Mouse (Mus musculus) limb, embryonic 13.5 days (tissue): Measurements from ENCODE around the gene Myl12a. TPM values are rescaled to one million over a fixed set of nuclear protein-coding genes. Genes with fewer than 3 reads are reported as not detected.

Source experiments
- ATAC-seq: fragments of 200-750 bp; cut with Nextera tagmentation; 2 replicates; pipeline ENCODE4 v1.8.0; 2017; ENCODE audit warnings: low read depth, moderate number of reproducible peaks, moderate TSS enrichment; ENCODE audit not compliant: low FRiP score
- H3K27ac ChIP-seq: fragments of 300-500 bp; sonication (generic); 2 replicates; pipeline ENCODE4 v1.5.1; 2015; ENCODE audit warnings: inconsistent platforms, mild to moderate bottlenecking, moderate library complexity
- H3K27me3 ChIP-seq: fragments of 300-500 bp; sonication (generic); 2 replicates; pipeline ENCODE4 v1.6.1; 2015; ENCODE audit warnings: mild to moderate bottlenecking, inconsistent platforms
- H3K36me3 ChIP-seq: fragments of 300-500 bp; sonication (generic); 2 replicates; pipeline ENCODE4 v1.6.1; 2015; ENCODE audit warnings: inconsistent platforms, mild to moderate bottlenecking, moderate library complexity
- H3K4me1 ChIP-seq: fragments of 300-500 bp; sonication (generic); 2 replicates; pipeline ENCODE4 v1.6.1; 2015; ENCODE audit warnings: inconsistent platforms
- H3K4me2 ChIP-seq: fragments of 300-500 bp; sonication (generic); replicated peaks from 2 replicates; pipeline ENCODE4 v1.6.1; 2015; ENCODE audit warnings: inconsistent platforms, mild to moderate bottlenecking, moderate library complexity
- H3K4me3 ChIP-seq: fragments of 300-500 bp; sonication (generic); 2 replicates; pipeline ENCODE4 v1.5.1; 2015; ENCODE audit warnings: moderate library complexity, mild to moderate bottlenecking, inconsistent platforms
- H3K9ac ChIP-seq: fragments of 300-500 bp; sonication (generic); 2 replicates; pipeline ENCODE4 v1.6.1; 2015; ENCODE audit warnings: mild to moderate bottlenecking, inconsistent platforms
- H3K9me3 ChIP-seq: fragments of 300-500 bp; sonication (generic); 2 replicates; pipeline ENCODE4 v1.6.1; 2016; ENCODE audit warnings: inconsistent platforms
- WGBS: fragments of 180-500 bp; shearing (Covaris S2); methylation state at CpG from one replicate; pipeline ENCODE4 v1.1.7; 2015; 5-methylcytosine and 5-hydroxymethylcytosine counted together
- polyA plus RNA-seq: library from polyadenylated mRNA; unstranded; fragments of >200 nt; fragmentation: Nextera tagmentation; extraction: Ambion mirVana; gene quantifications from 2 replicates; pipeline ENCODE4 v1.2.1, GENCODE M21; 2015

Gene Myl12a
- 700 and 703 TPM in 2 replicates for polyA plus RNA-seq

DNA sequence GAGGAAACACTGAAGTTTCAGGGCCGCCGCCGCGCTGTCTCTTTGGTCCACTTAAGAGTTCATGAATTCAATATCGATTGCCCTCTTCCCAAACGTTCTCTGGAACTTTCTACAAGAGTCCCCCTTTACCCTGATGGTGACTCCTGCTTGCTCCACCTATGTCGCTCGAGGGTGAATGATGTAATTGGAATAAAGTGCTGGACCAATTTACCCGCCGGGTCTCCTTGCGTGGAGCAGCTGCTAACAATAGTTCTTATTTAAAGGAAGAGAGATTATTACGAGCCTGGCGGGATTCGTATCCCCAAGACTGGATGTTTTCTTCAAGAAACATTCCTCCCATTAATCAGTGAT, at the start of gene Myl12a:
Gene Myl12a (minus strand): TSS at position 135 of the 351 bp plus-strand sequence.
- peaks cover 43% of the 10 kb centered on the region for H3K4me1 ChIP-seq
- H3K27ac ChIP-seq, result peak within 1 kb of the TSS; percentile 100
- H3K9me3 ChIP-seq, result no peaks in the 10 kb centered on the region
- ATAC-seq, result peak; percentile 41
- no peaks in the 10 kb centered on the region for H3K27me3 ChIP-seq
- no peaks in the 10 kb centered on the region for H3K36me3 ChIP-seq
- H3K4me3 ChIP-seq, result peak within 1 kb of the TSS; percentile 86
- WGBS, result 3% methylated on average over 14 of the region's 14 CpGs
- H3K9ac ChIP-seq, result peak within 1 kb of the TSS; percentile 96
- H3K4me2 ChIP-seq, result peak within 1 kb of the TSS; percentile 65

DNA sequence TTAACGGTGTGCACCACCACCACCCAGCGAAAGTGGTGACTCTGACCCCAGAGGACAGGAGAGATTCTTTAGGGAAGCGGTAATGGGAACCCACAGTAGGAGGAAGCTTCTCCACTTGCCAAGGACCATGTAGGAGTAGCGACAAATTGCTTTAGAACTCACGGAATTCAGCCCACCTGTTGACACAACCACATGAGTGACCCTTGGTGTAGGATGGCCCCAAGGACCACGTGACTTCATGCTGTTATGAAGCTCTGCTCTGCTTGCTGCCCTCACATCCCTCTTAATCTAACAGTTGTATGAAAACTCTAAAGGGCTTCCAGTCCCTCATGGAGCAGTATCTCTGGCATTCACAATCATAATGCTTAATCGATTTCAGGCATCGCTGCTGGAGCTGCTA, 46.6 kb upstream of the Myl12a start:
- Histone ChIP-seq H3K27me3 (no peaks in the 10 kb centered on the region), H3K27ac (no peak overlapping the region), H3K9me3 (no peaks in the 10 kb centered on the region), H3K36me3 (no peaks in the 10 kb centered on the region), H3K4me1 (no peaks in the 10 kb centered on the region), H3K9ac (no peak overlapping the region), H3K4me3 (no peak overlapping the region), H3K4me2 (no peak overlapping the region)
- 87% methylated on average over 8 of the region's 8 CpGs for WGBS
- ATAC-seq, result no peak

DNA sequence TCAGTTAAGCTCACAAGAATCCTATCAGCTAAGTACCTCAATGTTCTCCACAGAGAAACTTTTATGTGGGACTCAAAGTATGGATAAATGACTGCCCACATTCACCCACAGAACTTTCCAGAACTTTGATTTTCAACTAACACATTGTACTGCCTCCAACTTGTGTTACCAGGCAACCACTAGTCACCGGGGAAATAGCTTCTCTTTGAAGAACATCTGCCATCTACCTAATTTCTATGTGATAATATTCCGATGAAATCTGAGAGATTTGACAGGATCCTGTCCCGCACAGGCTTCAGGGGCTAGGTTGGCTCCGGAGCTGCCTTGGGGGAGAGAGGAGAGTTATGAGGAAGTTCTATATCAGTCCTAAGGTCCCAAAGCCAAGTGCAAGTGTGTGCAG, 44.2 kb upstream of the Myl12a start:
- Histone ChIP-seq H3K27ac (no peak overlapping the region), H3K9ac (no peak overlapping the region), H3K4me2 (no peak overlapping the region), H3K27me3 (no peaks in the 10 kb centered on the region), H3K36me3 (no peaks in the 10 kb centered on the region), H3K4me1 (no peaks in the 10 kb centered on the region), H3K4me3 (no peak overlapping the region), H3K9me3 (no peaks in the 10 kb centered on the region)
- no peak for ATAC-seq
- WGBS, result 80% methylated on average over 4 of the region's 4 CpGs

DNA sequence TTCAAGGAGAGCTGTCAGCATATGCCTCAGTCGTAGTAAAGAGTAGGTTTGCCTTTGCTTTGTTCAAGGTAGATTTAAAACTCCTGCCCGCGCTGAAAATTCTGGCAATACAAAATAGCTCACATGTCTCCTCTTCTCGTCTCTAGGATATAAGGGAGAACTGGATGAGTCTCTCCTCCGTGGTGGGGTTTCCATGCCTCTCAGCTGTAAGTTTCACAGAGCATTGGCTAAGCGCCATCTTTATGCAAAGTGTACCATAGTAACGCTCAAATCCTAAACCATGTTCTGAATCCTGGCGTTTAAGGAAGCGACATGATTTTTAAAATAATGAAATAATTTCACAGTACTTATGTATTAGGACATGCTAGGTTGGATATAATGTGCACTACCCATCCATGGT, 42.9 kb upstream of the Myl12a start:
- Histone ChIP-seq H3K36me3 (no peaks in the 10 kb centered on the region), H3K9ac (no peak overlapping the region), H3K9me3 (no peaks in the 10 kb centered on the region), H3K27ac (no peak overlapping the region), H3K27me3 (no peaks in the 10 kb centered on the region), H3K4me2 (no peak overlapping the region), H3K4me3 (no peak overlapping the region), H3K4me1 (peaks cover 2% of the 10 kb centered on the region)
- no peak for ATAC-seq
- 79% methylated on average over 9 of the region's 9 CpGs for WGBS

DNA sequence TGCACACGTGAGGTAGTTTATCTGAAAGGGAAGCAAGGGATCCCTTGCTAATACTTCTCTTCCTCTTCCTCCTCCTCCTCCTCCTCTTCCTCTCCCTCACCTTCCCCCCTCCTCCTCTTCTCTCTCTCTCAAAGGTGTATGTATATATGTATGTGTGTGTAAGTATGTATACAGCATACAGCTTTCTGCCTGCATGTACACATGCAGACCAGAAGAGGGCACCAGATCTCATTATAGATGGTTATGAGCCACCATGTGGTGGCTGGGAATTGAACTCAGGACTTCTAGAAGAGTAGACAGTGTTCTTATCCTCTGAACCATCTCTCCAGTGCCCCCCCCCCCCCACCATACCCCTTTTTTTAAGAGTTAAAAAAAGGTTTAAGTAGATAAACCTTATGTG, 40.0 kb upstream of the Myl12a start:
- Histone ChIP-seq H3K4me2 (no peak overlapping the region), H3K27me3 (no peaks in the 10 kb centered on the region), H3K4me3 (no peak overlapping the region), H3K36me3 (no peaks in the 10 kb centered on the region), H3K27ac (no peak overlapping the region), H3K9me3 (no peaks in the 10 kb centered on the region), H3K9ac (no peak overlapping the region), H3K4me1 (peaks cover 24% of the 10 kb centered on the region)
- WGBS, result 87% methylated on average over 1 of the region's 1 CpGs
- no peak for ATAC-seq

DNA sequence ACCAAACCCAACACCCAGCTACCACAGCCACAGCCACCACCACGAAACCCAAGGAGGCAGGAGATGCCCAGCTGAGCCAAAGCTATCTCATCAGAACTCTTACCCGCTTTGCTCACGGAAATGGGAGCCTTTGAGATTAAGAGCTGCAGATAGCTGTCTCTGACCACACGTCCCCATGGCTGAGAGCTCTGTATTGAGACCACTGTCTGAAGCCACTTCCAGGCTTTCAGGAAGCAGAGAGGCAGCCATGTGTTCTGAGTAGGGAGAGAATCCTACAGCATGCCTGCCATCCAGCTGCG, 37.9 kb upstream of the Myl12a start:
- no peaks in the 10 kb centered on the region for H3K9me3 ChIP-seq
- WGBS, result 63% methylated on average over 5 of the region's 5 CpGs
- peaks cover 24% of the 10 kb centered on the region for H3K4me1 ChIP-seq
- H3K36me3 ChIP-seq, result no peaks in the 10 kb centered on the region
- no peaks in the 10 kb centered on the region for H3K27me3 ChIP-seq
- H3K4me3 ChIP-seq, result no peak overlapping the region
- no peak overlapping the region; the same call in 1 of the 2 replicates for H3K4me2 ChIP-seq
- H3K9ac ChIP-seq, result no peak overlapping the region
- ATAC-seq, result 0 out of 2 replicates have a peak, but pooled peaks have one; percentile 16
- H3K27ac ChIP-seq, result peak overlapping the region; percentile 70

DNA sequence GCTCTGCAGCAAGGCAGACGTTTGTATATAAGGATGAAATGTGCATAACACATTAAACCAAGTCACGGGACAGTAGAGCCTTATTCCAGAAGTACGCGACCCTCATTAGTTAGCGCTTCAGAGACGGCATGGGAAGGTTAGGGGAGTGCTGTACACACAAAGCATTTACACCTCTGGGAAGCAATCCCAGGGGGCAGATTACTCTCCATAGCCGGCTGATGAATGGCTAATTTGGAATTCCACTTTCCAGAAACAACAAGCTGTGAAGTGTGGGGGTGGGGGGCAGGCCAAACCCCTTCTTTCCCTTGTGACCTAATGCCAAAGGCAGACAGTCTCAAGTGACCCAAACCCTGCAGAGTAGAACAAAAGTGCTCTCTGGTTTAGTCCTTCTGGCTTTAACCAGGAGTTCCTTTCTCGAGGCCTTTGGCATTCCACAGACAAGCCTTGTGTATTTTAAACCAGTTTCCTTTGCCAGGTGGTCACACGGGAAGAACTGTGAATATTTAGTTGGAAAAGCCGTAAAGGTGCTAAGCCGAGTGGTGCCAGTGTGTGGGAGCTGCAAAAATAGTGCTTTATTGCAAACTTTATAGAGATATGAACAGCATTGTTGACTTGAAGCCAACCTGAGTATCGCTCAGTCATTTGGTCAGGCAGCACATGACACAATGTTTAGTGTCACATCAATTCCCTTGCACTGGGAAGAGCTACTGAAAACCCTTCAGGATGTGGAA, 37.3 kb upstream of the Myl12a start:
- no peak overlapping the region for H3K9ac ChIP-seq
- no peaks in the 10 kb centered on the region for H3K9me3 ChIP-seq
- ATAC-seq, result peak; percentile 68
- no peaks in the 10 kb centered on the region for H3K36me3 ChIP-seq
- peak overlapping the region; percentile 1; the same call in 1 of the 2 replicates for H3K4me2 ChIP-seq
- peak overlapping the region; percentile 70 for H3K27ac ChIP-seq
- no peaks in the 10 kb centered on the region for H3K27me3 ChIP-seq
- peaks cover 24% of the 10 kb centered on the region for H3K4me1 ChIP-seq
- 12% methylated on average over 12 of the region's 12 CpGs for WGBS
- no peak overlapping the region for H3K4me3 ChIP-seq

DNA sequence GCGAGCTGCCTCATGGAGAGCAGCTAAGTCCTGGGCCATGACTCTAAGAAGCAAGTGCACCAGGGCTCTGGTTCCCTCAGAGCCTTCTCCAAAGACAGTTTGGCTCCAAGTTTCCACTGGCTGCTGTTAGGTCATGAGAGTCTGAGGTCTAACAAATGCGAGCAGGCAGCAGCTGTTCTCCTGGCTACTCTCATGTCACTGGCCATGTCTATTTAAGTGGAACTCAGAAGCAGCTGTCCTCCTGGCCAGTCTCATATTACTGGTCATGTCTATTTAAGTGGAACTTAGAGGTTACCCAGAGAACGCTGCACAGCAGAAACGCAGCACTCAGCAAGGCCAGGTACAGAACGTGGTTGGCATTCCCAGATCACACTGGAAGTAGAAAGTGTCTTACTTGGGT, 36.1 kb upstream of the Myl12a start:
- WGBS, result 61% methylated on average over 5 of the region's 5 CpGs
- H3K27ac ChIP-seq, result 0 out of 2 replicates have a peak overlapping the region, but pooled peaks have one; percentile 70
- ATAC-seq, result peak; percentile 52

DNA sequence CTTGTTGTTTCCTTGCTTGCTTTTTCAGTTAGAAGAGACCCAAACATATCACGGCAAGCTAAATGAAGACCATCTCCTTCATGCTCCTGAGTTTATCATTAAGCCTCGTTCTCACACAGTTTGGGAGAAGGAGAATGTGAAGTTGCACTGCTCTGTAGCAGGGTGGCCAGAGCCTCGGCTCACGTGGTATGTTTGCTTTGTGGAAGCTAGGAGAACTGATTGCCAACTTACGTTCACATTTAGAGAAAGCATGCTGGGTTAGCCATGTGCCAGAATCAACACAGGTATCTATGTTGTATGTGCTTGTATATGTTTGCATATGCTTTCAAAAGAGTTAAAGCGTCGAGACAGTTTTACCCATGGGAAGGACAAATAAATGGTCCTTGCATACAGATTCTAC, 34.5 kb upstream of the Myl12a start:
- Histone ChIP-seq H3K4me3 (no peak overlapping the region), H3K4me1 (peaks cover 24% of the 10 kb centered on the region), H3K27me3 (no peaks in the 10 kb centered on the region), H3K9me3 (no peaks in the 10 kb centered on the region), H3K27ac (no peak overlapping the region), H3K36me3 (no peaks in the 10 kb centered on the region), H3K9ac (no peak overlapping the region), H3K4me2 (no peak overlapping the region)
- WGBS, result 85% methylated on average over 7 of the region's 7 CpGs
- ATAC-seq, result no peak

More for the DNA sequence above, 36.1 kb upstream of the Myl12a start:
- no peaks in the 10 kb centered on the region for H3K9me3 ChIP-seq
- peaks cover 24% of the 10 kb centered on the region for H3K4me1 ChIP-seq
- no peak overlapping the region for H3K9ac ChIP-seq
- H3K4me3 ChIP-seq, result no peak overlapping the region
- no peak overlapping the region for H3K4me2 ChIP-seq
- H3K36me3 ChIP-seq, result no peaks in the 10 kb centered on the region
- H3K27me3 ChIP-seq, result no peaks in the 10 kb centered on the region

DNA sequence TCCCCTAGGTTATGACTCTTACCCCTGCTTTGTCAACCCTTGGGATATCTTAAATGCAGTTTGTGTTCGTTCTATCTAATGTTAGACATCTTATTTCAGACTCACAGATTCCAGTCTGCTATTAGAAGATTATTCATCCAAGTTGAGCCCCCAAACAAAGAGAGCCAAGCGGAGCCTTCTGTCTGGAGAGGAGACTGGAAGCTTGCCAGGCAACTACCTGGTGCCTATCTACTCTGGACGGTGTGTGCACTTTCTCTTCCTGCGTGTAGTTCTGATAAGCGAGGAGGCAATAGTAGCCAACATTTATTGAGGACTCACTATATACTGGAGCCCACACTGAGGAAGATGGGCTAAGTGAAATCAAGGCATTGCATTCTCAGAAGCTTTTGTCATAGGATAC, 31.8 kb upstream of the Myl12a start:
- Histone ChIP-seq H3K36me3 (no peaks in the 10 kb centered on the region), H3K27me3 (no peaks in the 10 kb centered on the region), H3K4me1 (peaks cover 10% of the 10 kb centered on the region), H3K9me3 (no peaks in the 10 kb centered on the region), H3K9ac (no peak overlapping the region), H3K27ac (no peak overlapping the region), H3K4me2 (no peak overlapping the region), H3K4me3 (no peak overlapping the region)
- 90% methylated on average over 5 of the region's 5 CpGs for WGBS
- ATAC-seq, result no peak

DNA sequence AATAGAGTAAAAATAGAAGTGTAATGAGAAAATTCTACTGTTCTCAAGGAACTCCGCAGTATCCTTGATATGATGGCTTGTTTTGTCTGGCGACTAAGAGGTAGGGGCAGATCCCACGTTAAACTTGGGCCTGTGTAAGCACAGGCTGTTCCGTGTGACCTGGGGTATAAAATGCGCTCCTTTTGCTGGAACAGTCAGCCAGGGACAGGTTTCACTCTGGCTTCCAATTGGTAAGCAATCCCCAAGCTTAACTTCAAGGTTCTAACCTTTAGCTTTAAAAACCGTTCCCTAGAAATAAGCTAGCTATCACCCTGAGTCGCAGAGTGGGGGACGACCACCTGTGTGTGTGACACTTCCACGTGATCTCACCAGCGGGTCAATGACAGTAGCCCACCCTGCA, 30.0 kb upstream of the Myl12a start:
- Histone ChIP-seq H3K9me3 (no peaks in the 10 kb centered on the region), H3K4me2 (no peak overlapping the region), H3K4me3 (no peak overlapping the region), H3K4me1 (no peaks in the 10 kb centered on the region), H3K36me3 (no peaks in the 10 kb centered on the region), H3K9ac (no peak overlapping the region), H3K27me3 (no peaks in the 10 kb centered on the region), H3K27ac (no peak overlapping the region)
- no peak for ATAC-seq
- 81% methylated on average over 10 of the region's 10 CpGs for WGBS

DNA sequence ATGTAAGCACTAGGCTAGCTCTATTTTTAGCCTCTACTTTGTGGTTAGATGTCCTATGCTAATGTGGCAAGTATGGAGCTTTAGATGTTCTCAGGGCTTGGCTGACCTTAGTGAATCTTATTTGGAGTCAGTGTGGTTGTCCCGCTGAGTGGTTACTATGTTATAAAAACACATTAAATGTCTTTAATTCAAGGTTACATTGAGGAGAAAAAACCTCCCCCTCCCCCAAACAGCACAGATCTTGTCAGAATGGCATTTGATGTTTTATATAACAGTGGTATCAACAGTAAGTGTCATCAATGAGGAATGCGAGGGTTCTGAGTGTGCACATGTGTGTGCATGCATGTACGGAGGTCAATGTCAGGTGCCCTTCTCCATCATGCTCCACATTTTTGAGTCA, 24.5 kb upstream of the Myl12a start:
- Histone ChIP-seq H3K36me3 (no peaks in the 10 kb centered on the region), H3K9me3 (no peaks in the 10 kb centered on the region), H3K27ac (no peak overlapping the region), H3K9ac (no peak overlapping the region), H3K4me3 (no peak overlapping the region), H3K27me3 (no peaks in the 10 kb centered on the region), H3K4me2 (no peak overlapping the region), H3K4me1 (peaks cover 3% of the 10 kb centered on the region; the same call in 1 of the 2 replicates)
- ATAC-seq, result no peak
- 93% methylated on average over 3 of the region's 3 CpGs for WGBS

DNA sequence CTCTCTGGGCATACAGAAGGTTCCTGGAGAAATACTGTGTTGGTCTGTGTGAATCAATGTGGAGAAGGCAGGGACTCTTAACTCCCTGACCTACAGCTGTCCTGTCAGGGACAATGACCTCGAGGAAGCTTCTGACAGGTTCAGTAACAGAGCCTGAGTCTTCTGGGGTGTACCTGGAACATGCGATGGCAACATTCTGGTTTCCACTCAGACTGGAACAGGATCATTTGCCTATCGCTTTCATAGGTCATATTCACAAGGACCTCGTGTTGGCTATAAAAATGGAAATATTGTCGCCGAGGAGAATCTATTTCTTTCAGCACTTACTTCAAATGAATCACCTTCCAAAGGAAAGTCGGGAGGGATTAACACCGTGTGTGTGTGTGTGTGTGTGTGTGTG, 23.2 kb upstream of the Myl12a start:
- no peaks in the 10 kb centered on the region for H3K9me3 ChIP-seq
- H3K9ac ChIP-seq, result no peak overlapping the region
- H3K27ac ChIP-seq, result no peak overlapping the region
- ATAC-seq, result no peak
- 79% methylated on average over 8 of the region's 8 CpGs for WGBS
- H3K4me2 ChIP-seq, result no peak overlapping the region
- H3K4me3 ChIP-seq, result no peak overlapping the region
- peaks cover 3% of the 10 kb centered on the region; the same call in 1 of the 2 replicates for H3K4me1 ChIP-seq
- no peaks in the 10 kb centered on the region for H3K36me3 ChIP-seq
- no peaks in the 10 kb centered on the region for H3K27me3 ChIP-seq
